Mouse (Mus musculus): ENCODE measurements around the gene Lrch1.

Lrch1 gene

GRCm38 (mm10) chr14:74893085-74893648, 54.5 kb downstream of the Lrch1 start:
- no peak for DNase-seq (ENCODE audit: low spot score in 2 of 2)

GRCm38 (mm10) chr14:74889304-74889703, 58.4 kb downstream of the Lrch1 start:
- DNase-seq (ENCODE audit: low spot score in 2 of 2): no peak

- no peak for DNase-seq (ENCODE audit: low spot score in 2 of 2)
Measured at GRCm38 (mm10) chr14:74888103-74888502, 59.6 kb downstream of the Lrch1 start.

GRCm38 (mm10) chr14:74886453-74886852, 61.2 kb downstream of the Lrch1 start:
- DNase-seq (ENCODE audit: low spot score in 2 of 2): no peak

GRCm38 (mm10) chr14:74884920-74885319, 62.8 kb downstream of the Lrch1 start:
- no peak for DNase-seq (ENCODE audit: low spot score in 2 of 2)

GRCm38 (mm10) chr14:74884024-74884680, 63.5 kb downstream of the Lrch1 start:
- peak; percentile 42 to 66 for DNase-seq (ENCODE audit: low spot score in 2 of 2)

- no peak for DNase-seq (ENCODE audit: low spot score in 2 of 2)
Measured at GRCm38 (mm10) chr14:74883204-74883603, 64.5 kb downstream of the Lrch1 start.

DNA sequence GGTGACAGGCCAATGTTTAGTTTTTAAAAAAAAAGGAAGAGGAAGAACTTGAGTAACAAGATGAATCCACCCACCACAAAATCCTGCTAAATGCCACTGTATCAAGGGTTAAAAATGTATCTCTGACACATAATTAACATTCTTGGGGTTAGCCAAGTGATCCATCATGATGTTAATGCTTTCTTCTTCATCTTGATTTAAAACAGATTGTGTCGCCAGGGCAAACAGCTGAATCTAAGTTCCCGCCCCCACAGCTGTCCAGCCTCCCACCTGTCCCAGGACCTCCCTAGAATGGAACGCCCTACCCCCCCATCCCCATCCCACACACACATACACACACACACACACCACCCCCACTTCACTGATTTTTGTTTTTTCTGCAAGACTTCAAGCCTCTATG, 64.9 kb downstream of the Lrch1 start:
- no peak for DNase-seq (ENCODE audit: low spot score in 2 of 2)

DNA sequence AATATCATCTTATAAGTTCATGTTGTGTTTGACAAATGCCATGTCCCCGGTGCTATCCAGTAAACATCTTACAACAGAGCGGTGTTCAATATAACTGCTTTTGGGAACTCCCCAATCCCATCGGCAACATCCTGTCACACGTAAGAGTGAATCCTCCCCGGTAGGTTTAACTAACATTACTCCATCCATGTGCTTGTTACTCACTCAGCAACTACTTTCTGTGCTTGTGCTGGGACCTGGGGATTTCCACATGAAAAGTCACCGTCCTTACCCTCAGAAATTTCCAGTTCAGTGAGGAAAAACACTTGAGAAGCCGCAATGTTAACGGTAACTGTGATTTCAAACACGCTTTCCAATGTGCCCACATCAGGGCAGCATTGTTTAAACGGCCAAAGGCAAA, 66.8 kb downstream of the Lrch1 start:
- no peak for DNase-seq (ENCODE audit: low spot score in 2 of 2)

- no peak for DNase-seq (ENCODE audit: low spot score in 2 of 2)
Measured at GRCm38 (mm10) chr14:74879480-74879879, 68.2 kb downstream of the Lrch1 start.

DNA sequence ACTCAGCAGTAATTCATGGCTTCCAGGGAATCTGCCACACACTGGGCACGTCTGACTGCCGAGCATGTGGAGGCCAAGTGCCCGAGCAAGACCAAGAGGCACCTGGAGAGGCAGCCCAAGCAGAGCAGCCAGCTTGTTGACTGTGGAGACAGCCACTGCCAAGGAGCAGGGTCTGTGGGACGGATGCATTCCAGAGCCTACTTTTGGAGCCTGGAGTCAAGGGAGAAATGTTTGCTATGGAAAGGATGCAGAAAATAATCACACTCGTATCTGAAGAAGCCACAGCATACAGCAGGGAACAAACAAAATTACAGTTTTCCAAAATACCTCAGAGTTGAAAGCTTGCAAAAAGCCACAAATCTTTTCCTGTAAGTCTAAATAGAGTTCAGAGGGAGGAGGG, 70.4 kb downstream of the Lrch1 start:
- no peak for DNase-seq (ENCODE audit: low spot score in 2 of 2)

DNA sequence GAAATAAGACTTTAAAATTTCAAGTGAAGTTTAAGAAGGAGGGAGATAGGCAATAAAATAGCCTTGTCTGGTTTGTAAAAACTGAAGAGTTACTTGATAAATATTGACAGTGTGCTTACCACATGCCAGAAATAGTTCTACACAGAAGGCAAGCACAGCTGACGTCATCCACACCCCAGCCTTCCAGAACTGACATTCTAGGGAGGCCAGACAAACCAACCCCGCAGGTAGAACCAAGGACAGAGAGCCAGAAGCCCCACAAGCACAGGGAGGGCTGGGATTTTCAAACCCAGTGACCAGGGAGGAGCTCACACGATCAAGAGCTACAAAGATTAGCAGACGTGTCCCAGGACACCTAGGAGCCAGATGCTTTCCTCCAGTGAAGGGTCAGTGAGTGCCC, 76.5 kb downstream of the Lrch1 start:
- no peak for DNase-seq (ENCODE audit: low spot score in 2 of 2)

GRCm38 (mm10) chr14:74868902-74869230, 78.8 kb downstream of the Lrch1 start:
- DNase-seq (ENCODE audit: low spot score in 2 of 2): no peak

DNA sequence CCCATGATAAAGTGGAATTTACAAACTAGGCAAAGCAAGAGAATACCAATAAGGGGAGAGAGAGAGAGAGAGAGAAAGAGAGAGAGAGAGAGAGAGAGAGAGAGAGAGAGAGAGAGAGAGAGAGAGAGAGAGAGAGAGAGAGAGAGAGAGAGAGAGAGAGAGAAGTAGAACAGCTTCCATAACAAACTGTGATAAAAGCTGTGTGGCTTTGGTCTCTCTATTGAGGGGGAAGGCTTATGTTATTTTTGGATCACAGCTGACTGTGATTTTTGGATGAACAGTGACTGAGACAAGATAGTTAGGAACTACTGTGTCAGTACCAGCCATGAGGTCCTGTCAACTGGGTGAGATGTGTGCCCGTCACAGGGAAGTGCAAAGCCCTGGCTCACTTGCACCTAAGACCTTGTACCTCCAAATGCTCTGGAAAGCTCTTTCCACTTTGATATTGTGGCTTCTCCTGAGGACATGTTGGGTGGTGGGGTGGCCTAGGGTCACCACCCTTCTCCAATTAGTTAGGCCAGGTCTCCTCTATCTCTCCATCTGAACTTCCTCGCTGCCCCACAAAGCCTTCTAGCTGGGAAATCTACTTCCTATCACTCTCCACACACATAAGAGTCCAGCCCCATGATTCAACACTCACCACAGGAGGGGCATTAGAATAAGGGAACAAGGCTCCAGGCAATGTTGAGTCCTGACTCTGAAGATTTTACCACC, 79.3 kb downstream of the Lrch1 start:
- no peak for DNase-seq (ENCODE audit: low spot score in 2 of 2)

DNA sequence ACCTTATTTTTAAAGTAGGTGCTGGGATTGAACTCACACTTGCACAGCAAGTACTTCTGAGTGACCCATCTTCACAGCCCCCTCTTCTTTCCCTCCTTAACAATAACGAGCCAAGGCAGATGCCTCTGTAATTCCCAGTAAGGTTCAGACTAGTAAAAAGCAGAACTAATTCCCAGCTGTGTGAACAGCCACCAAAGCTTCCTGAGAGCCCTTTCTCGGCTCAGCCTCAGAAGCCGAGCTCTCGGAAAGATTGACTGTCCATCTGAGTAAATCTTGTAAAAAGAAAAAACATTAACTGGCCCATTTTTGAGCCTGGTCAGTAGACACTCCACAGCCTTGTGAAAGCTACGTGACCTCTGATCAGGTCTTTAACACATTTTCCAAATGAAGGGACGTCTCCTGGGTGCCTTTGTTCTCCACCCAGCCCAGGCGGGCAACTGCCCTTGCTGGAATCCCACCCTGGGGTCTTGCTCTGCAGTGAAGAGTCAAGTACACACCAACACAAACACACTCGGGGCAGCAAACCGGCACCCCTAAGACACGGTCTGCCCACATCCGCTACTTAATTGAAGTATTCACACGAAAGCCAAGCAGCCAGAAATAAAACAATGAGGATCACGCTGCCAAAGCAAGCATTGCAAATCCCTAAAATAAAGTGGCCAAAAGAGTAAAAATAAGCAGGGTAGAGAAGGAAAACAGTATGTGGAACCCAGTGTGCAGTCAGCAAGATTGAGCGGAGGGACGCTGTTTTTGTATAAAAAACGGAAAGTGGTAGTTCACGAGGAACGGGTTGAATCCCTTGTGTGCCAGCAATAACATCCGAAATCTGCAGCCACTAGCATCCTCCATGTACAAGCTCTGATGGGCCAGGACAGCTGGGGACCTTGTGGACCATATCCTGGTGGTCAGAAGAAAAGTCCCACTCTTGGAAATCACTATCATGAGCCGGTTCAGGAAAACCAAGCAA, 80.3 kb downstream of the Lrch1 start:
- no peak for DNase-seq (ENCODE audit: low spot score in 2 of 2)

- no peak for DNase-seq (ENCODE audit: low spot score in 2 of 2)
Measured at GRCm38 (mm10) chr14:74865738-74866137, 81.9 kb downstream of the Lrch1 start.

GRCm38 (mm10) chr14:74864805-74865483, 82.7 kb downstream of the Lrch1 start:
- no peak for DNase-seq (ENCODE audit: low spot score in 2 of 2)

GRCm38 (mm10) chr14:74861456-74861855, 86.2 kb downstream of the Lrch1 start:
- DNase-seq (ENCODE audit: low spot score in 2 of 2): no peak

GRCm38 (mm10) chr14:74859154-74859553, 88.5 kb downstream of the Lrch1 start:
- DNase-seq (ENCODE audit: low spot score in 2 of 2): no peak

DNA sequence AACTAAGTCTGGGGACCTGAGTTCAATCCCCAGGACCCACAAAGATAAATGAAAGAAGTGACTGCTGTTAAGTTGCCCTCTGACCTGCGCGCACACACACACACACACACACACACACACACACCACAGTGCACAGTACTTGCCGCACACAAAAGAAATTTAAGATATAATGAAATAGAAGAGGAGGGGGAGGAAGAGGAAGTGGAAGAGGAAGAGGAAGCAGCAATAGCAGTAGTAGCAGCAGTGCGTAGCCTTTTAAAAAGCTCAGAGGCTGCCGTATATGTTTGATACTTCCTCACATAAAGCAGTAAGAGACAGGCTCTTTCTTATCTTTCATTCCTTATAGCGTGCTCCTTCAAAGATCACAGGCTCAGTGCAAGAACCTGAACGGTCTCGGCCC, 92.2 kb downstream of the Lrch1 start:
- DNase-seq (ENCODE audit: low spot score in 2 of 2): no peak

- DNase-seq (ENCODE audit: low spot score in 2 of 2): no peak
Measured at GRCm38 (mm10) chr14:74853759-74854100, 93.9 kb downstream of the Lrch1 start.
